Mouse (Mus musculus) forebrain, embryonic 12.5 days (tissue): ENCODE measurements around the gene Cct7. TPM values are rescaled to one million over a fixed set of nuclear protein-coding genes. Genes with fewer than 3 reads are reported as not detected.

ENCODE experiments used
- ATAC-seq: fragments of 200-750 bp; cut with Nextera tagmentation; 2 replicates; pipeline ENCODE4 v1.8.0; 2017; ENCODE audit warnings: moderate TSS enrichment; ENCODE audit not compliant: low FRiP score
- H3K27ac ChIP-seq: fragments of 300-500 bp; sonication (generic); 2 replicates; pipeline ENCODE4 v1.5.1; 2016; ENCODE audit warnings: mild to moderate bottlenecking
- H3K27me3 ChIP-seq: fragments of 300-500 bp; sonication (generic); 2 replicates; pipeline ENCODE4 v1.6.1; 2016; ENCODE audit warnings: mild to moderate bottlenecking
- H3K36me3 ChIP-seq: fragments of 300-500 bp; sonication (generic); replicated peaks from 2 replicates; pipeline ENCODE4 v1.6.1; 2016; ENCODE audit warnings: mild to moderate bottlenecking
- H3K4me1 ChIP-seq: fragments of 300-500 bp; sonication (generic); 2 replicates; pipeline ENCODE4 v1.6.1; 2016
- H3K4me2 ChIP-seq: fragments of 300-500 bp; sonication (generic); 2 replicates; pipeline ENCODE4 v1.6.1; 2016; ENCODE audit warnings: mild to moderate bottlenecking, moderate library complexity
- H3K4me3 ChIP-seq: fragments of 300-500 bp; sonication (generic); replicated peaks from 2 replicates; pipeline ENCODE4 v1.5.1; 2016; ENCODE audit warnings: mild to moderate bottlenecking
- H3K9ac ChIP-seq: fragments of 300-500 bp; sonication (generic); 2 replicates; pipeline ENCODE4 v1.6.1; 2016; ENCODE audit warnings: mild to moderate bottlenecking
- H3K9me3 ChIP-seq: fragments of 300-500 bp; sonication (generic); 2 replicates; pipeline ENCODE4 v1.6.1; 2016
- WGBS: fragments of 180-500 bp; shearing (Covaris S2); methylation state at CpG from one replicate; pipeline ENCODE4 v1.1.7; 2016; 5-methylcytosine and 5-hydroxymethylcytosine counted together
- polyA plus RNA-seq: library from polyadenylated mRNA; unstranded; fragments of >200 nt; fragmentation: Nextera tagmentation; extraction: Ambion mirVana; gene quantifications from 2 replicates; pipeline ENCODE4 v1.2.1, GENCODE M21; 2016

The Cct7 gene
- polyA plus RNA-seq, 1 experiment from 2014 or later: 617 TPM

DNA sequence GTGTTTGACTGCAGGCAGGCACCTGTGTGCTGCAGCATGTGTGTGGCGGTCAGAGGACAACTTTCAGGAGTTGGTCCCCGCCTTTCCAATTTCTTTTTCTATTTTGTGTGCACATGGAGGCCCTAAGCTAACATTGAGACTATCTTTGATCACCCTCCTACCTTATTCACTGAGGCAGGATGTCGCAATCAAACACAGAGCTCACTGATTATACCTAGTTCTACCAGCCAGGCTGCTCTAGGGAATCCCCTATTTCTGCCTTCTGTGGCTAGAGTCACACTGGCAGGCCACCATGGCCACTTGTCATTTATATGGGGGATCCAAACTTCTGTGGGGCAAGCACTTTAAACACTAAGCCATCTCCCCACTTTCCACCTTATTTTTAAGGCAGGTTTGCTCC lies 38.4 kb downstream of the Cct7 start:
- Histone ChIP-seq H3K27me3 (peaks cover 26% of the 10 kb centered on the region), H3K4me3 (no peak overlapping the region), H3K4me2 (no peak overlapping the region), H3K4me1 (peaks cover 12% of the 10 kb centered on the region), H3K9ac (no peak overlapping the region), H3K27ac (no peak overlapping the region), H3K36me3 (no peaks in the 10 kb centered on the region), H3K9me3 (no peaks in the 10 kb centered on the region)
- WGBS: 93% methylated on average over 3 of the region's 3 CpGs
- no peak for ATAC-seq

DNA sequence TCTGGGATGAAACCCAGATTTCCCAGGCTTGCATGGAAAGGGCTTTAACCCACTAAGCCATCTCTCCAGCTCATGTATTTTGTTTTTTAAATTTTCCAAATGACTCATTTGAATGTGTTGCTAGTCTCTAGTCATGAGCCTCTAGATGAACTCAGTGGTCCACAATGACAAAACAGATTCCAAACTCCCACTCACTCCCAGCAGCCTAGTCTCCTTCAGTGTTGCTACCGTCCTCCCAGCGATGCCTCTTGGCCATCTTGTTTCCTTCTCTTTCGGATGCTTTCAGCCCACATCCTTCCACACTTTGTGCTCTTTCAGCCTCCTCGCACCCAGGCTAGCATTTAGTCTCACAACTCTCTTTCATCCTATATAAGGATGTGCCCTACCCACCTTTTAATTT lies 38.9 kb downstream of the Cct7 start:
- H3K36me3 ChIP-seq: no peaks in the 10 kb centered on the region
- no peak overlapping the region for H3K27ac ChIP-seq
- peaks cover 11% of the 10 kb centered on the region for H3K4me1 ChIP-seq
- no peak overlapping the region for H3K4me3 ChIP-seq
- no peak overlapping the region for H3K4me2 ChIP-seq
- 91% methylated on average over 4 of the region's 4 CpGs for WGBS
- no peaks in the 10 kb centered on the region for H3K9me3 ChIP-seq
- ATAC-seq: no peak
- H3K9ac ChIP-seq: no peak overlapping the region
- H3K27me3 ChIP-seq: peaks cover 21% of the 10 kb centered on the region

DNA sequence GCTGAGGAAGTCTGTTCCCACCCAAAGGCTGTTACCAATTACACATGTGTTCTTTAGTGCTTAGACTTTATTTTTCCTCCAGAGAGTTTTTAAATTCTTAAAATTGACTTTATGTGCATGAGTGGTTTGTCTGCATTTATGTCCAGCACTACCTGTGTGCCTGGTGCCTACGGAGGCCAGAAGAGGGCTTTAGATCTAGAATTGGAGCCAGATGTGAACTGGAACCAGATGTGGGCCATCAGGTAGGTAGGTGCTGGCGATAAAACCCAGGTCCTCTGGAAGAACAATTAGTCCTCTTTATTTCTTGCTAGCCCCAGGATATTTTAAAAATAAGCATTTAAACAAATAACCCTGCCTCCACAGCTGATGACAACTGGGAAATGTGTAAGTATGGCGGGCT lies 40.3 kb downstream of the Cct7 start:
- ATAC-seq: no peak
- Histone ChIP-seq H3K9me3 (no peaks in the 10 kb centered on the region), H3K4me3 (no peak overlapping the region), H3K27ac (no peak overlapping the region), H3K4me2 (no peak overlapping the region), H3K36me3 (no peaks in the 10 kb centered on the region), H3K27me3 (peaks cover 7% of the 10 kb centered on the region), H3K9ac (no peak overlapping the region), H3K4me1 (peaks cover 11% of the 10 kb centered on the region)
- WGBS: 92% methylated on average over 3 of the region's 3 CpGs

DNA sequence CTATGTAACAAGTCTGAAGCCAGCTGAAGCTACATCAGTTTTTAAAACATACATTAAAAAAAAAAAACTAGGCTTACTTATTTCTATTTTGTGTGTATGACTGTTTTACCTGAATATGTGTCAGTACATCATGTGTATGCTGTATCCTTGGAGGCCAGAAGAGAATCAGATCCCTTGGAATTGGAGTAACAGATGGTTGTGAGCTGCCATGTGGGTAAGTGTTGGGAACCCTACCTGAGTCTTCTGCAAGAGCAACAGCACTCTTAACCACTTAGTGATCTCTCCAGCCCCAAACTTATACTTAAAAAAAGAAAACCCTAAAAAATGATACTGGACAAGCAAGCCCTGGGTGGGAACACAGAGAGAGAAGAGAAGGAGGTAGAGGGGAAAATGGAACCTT lies 45.7 kb downstream of the Cct7 start:
- Histone ChIP-seq H3K9me3 (no peaks in the 10 kb centered on the region), H3K27ac (no peak overlapping the region), H3K27me3 (peaks cover 5% of the 10 kb centered on the region; the same call in 1 of the 2 replicates), H3K4me2 (no peak overlapping the region), H3K4me1 (peaks cover 8% of the 10 kb centered on the region), H3K9ac (no peak overlapping the region), H3K4me3 (no peak overlapping the region), H3K36me3 (no peaks in the 10 kb centered on the region)
- no peak for ATAC-seq

DNA sequence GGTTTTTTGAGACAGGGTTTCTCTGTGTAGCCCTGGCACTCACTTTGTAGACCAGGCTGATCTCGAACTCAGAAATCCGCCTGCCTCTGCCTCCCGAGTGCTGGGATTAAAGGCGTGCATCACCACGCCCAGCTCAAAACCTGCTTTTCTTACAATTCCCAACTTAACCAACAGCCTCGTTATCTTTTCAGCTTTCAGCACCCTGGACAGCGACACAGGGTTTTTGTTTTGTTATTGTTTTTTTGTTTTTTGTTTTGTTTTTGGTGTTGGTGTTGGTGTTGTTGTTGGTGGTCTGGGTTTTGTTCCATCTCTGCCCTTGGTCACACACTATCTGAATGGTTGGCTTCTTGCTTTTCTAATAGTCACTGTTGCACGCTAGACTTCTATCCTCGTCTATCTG lies 46.8 kb downstream of the Cct7 start:
- H3K9ac ChIP-seq: no peak overlapping the region
- peaks cover 11% of the 10 kb centered on the region; the same call in 1 of the 2 replicates for H3K27me3 ChIP-seq
- no peak overlapping the region for H3K27ac ChIP-seq
- no peak overlapping the region for H3K4me3 ChIP-seq
- no peak for ATAC-seq
- H3K4me2 ChIP-seq: no peak overlapping the region
- 69% methylated on average over 9 of the region's 9 CpGs for WGBS
- H3K4me1 ChIP-seq: peaks cover 16% of the 10 kb centered on the region
- no peaks in the 10 kb centered on the region for H3K9me3 ChIP-seq
- no peaks in the 10 kb centered on the region for H3K36me3 ChIP-seq

DNA sequence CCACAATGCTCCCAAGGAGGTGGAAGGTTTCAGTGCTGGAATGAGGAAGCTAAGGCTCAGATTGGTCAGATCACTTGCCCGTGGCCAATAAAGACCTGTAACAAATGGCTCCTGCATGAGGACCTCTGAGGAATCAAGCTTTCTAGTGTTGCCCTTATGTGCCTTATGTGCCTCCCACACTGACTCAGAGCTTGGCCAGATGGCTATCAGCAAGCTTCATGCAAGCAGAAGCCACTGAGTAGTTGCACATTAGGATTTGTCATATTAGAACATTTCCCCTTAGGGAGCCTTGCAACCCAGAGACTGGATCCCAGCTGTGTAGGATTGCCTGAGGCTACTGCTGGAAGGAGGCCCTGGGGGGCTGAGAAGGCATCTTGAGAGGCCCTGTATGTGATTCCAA lies 49.1 kb downstream of the Cct7 start:
- Histone ChIP-seq H3K9ac (no peak overlapping the region), H3K27ac (no peak overlapping the region), H3K4me1 (peaks cover 24% of the 10 kb centered on the region), H3K27me3 (peaks cover 33% of the 10 kb centered on the region), H3K36me3 (no peaks in the 10 kb centered on the region), H3K9me3 (no peaks in the 10 kb centered on the region), H3K4me3 (no peak overlapping the region), H3K4me2 (no peak overlapping the region)
- no peak for ATAC-seq
- WGBS: 88% methylated on average over 1 of the region's 1 CpGs

DNA sequence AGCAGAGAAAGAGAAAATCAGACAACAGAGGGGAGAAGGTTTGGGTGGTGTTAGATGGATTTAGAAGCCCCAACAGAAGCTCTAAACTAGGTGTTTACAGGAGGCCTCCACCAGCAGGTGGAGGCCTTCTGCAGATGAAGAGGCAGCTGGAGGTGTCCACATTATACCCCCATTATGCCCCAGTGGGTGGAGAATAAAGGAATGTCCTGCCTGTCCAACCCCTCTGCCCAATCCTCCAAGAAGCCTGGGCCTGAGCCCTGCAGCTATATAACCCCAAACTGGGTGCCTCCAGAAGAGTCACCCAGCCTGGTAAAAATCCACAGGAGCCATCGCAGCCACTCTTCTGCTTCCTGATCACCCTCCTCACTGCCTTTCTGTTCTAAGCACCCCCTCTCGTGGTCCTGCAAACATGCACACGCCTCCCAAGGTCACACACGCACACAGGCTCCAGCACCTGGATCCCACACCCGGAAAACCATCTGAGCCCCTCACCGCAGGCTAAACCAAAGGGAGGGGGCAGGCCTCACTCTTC lies 50.3 kb downstream of the Cct7 start:
- Histone ChIP-seq H3K36me3 (no peaks in the 10 kb centered on the region), H3K4me2 (peak overlapping the region; percentile 89), H3K4me1 (peaks cover 24% of the 10 kb centered on the region), H3K4me3 (peak overlapping the region; percentile 79), H3K9me3 (no peaks in the 10 kb centered on the region), H3K27ac (peak overlapping the region; percentile 42; the same call in 1 of the 2 replicates), H3K27me3 (peaks cover 37% of the 10 kb centered on the region), H3K9ac (peak overlapping the region; percentile 85)
- WGBS: 4% methylated on average over 6 of the region's 6 CpGs
- no peak for ATAC-seq

DNA sequence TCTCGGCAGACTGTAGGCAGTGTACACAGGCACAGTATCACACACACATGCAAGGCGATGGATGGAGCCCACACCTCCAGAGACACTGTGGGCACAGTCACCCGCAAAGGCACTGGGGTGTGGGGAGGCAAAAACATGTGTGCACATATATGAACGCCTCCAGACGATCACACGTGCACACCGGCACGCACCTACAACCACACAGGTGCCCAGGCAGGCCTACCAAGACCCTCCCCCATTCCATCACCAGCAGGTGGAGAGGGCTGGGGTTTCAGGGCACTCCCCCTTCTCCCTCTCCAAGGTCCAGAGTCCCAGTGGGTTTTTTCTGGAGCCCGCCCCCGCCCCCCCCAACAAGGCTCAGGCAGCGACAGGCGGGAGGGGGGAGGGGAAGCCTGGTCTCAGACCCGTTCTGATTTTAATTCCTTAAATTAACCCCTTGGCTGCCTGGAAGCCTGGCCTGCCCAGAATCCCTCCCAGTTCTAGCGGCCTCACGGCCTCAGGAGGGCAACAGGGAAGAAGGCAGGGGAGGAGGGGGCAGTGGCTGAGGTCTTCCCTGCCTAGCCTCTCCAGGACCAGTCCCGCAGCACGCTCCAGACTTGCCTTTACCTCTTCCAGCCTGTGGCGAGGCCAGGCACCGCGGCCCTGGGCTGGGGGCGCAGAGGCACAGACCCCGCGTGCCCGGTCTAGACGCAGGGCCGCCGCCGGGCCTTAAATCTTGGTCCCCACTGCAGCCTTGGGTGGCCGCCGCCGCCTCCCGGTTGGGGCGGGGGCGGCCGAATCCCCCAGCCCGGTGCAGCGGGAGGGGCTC lies 51.0 kb downstream of the Cct7 start:
- H3K4me2 ChIP-seq: peak overlapping the region; percentile 89
- H3K9ac ChIP-seq: peak overlapping the region; percentile 85
- no peaks in the 10 kb centered on the region for H3K36me3 ChIP-seq
- H3K4me3 ChIP-seq: peak overlapping the region; percentile 79
- peak; percentile 85 for ATAC-seq
- H3K27me3 ChIP-seq: peaks cover 37% of the 10 kb centered on the region
- peaks cover 24% of the 10 kb centered on the region for H3K4me1 ChIP-seq
- peak overlapping the region; percentile 42 for H3K27ac ChIP-seq
- no peaks in the 10 kb centered on the region for H3K9me3 ChIP-seq
- under 1% methylated on average over 34 of the region's 37 CpGs for WGBS

DNA sequence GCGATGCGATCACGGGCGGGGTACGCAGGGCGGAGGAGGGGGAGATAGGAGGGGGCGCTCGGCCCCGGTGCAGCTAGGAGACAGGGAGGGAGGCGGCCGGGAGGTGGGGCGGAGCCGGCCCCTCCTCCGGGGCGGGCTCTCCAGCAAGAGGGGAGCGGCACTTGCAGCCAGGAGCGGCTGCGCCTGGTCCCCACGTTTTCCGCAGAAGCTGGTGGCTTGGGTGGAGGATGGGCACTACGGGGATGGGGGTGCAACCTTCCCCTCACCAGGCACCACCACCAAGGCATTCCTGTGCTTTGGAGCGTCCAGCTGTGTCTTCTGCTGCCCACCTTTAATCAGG lies 51.6 kb downstream of the Cct7 start, which contains the start of gene Fbxo41:
Gene Fbxo41 (minus strand): TSS at position 84 of the 340 bp plus-strand sequence.
- Histone ChIP-seq H3K4me2 (peak within 1 kb of the TSS; percentile 89), H3K27me3 (peaks cover 37% of the 10 kb centered on the region), H3K9me3 (no peaks in the 10 kb centered on the region), H3K27ac (peak within 1 kb of the TSS; percentile 42), H3K4me3 (peak within 1 kb of the TSS; percentile 79), H3K36me3 (no peaks in the 10 kb centered on the region), H3K9ac (peak within 1 kb of the TSS; percentile 85), H3K4me1 (peaks cover 24% of the 10 kb centered on the region)
- ATAC-seq: peak; percentile 90
- WGBS: 2% methylated on average over 11 of the region's 22 CpGs

DNA sequence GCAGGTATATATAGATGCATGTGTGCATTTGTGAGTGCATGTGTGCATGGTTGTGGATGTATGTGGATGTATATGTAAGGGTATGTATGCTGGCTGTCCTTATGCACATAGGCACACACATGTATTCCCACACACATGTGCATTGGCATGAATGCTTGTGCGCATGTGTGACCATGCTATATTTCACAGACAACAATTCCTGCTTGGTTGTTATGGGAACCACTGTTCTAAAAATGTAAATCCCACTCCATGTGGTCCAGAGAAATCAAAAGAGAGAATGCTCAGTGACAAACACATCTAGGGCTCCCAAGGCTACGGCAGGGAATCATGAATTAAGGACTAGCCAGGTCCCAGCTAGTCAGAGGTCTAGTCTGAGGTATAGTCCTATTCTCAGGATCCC lies 53.6 kb downstream of the Cct7 start:
- Histone ChIP-seq H3K9ac (no peak overlapping the region), H3K4me2 (no peak overlapping the region), H3K36me3 (no peaks in the 10 kb centered on the region), H3K4me1 (peaks cover 24% of the 10 kb centered on the region), H3K27me3 (peaks cover 56% of the 10 kb centered on the region), H3K9me3 (no peaks in the 10 kb centered on the region), H3K4me3 (no peak overlapping the region), H3K27ac (no peak overlapping the region)
- ATAC-seq: no peak
- 59% methylated on average over 2 of the region's 2 CpGs for WGBS

DNA sequence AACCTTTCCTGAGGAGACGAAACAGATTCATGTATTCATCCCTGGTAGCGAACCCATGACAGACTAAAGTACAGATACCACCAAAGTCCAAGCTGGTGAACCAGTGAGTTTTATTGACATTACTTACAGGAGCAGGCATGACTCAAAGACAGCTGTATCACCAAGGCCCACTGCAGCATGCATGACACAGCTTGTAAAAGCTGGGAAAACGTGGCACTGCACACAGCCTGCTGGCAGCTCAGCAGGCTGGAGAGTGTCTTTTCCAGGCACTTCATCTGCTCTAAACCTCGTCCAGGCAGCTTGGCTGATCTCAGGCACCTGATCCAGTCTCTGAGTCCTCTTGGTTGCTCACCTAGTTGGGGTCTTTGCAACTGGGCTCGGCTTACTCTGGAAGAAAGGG lies 57.3 kb downstream of the Cct7 start:
- no peaks in the 10 kb centered on the region for H3K36me3 ChIP-seq
- no peak overlapping the region for H3K9ac ChIP-seq
- 40% methylated on average over 5 of the region's 5 CpGs for WGBS
- no peak overlapping the region for H3K4me3 ChIP-seq
- H3K4me2 ChIP-seq: no peak overlapping the region
- no peak for ATAC-seq
- H3K4me1 ChIP-seq: peaks cover 32% of the 10 kb centered on the region
- no peak overlapping the region for H3K27ac ChIP-seq
- no peaks in the 10 kb centered on the region for H3K9me3 ChIP-seq
- peaks cover 77% of the 10 kb centered on the region for H3K27me3 ChIP-seq

DNA sequence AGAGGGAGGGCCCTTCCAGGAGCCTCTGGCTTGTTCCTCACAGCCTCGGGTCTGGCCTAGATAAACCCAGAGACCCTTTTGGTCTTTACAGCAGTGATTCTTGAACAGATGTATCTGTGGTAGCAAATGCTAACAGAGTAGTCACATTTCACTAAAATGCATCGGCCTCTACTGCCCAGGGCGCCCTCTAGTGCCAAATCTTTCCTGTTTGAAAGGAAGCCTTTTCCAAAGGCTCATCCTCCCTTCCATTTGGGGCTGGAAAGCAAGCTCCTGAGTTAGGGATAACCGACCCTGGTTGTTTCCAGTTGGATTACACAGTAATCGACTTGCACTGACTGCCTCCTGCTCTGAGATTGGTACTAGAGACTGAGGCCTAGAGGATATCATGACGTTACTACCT lies 59.2 kb downstream of the Cct7 start:
- WGBS: 2% methylated on average over 6 of the region's 6 CpGs
- no peak overlapping the region for H3K27ac ChIP-seq
- no peak overlapping the region for H3K9ac ChIP-seq
- ATAC-seq: no peak
- H3K4me3 ChIP-seq: no peak overlapping the region
- H3K36me3 ChIP-seq: no peaks in the 10 kb centered on the region
- H3K4me2 ChIP-seq: no peak overlapping the region
- peaks cover 27% of the 10 kb centered on the region for H3K4me1 ChIP-seq
- no peaks in the 10 kb centered on the region for H3K9me3 ChIP-seq
- peaks cover 78% of the 10 kb centered on the region for H3K27me3 ChIP-seq
